ENCODE assay signal across 7 mouse cellular contexts in the genomic region with DNA sequence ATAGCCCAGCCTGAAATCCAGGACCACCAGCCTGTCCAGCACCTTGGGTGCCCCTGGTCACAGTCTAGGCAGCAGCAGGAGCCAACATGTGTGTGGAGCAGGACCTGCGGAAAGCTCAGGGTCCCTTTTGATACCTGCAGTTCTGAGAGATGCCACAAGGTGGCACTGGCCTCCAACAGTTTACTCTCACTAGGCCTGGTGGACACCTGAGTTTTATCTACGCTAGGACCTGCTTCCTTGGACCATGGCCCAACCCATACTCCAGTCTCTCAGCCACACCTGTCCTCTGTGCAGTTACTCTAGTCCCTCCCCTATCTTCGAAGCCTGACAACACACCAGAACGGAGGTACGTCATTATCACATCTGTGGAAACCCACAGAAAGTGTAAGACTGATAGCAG. TPM values are rescaled to one million over a fixed set of nuclear protein-coding genes. Genes with fewer than 3 reads are reported as not detected.
A peak's percentile ranks its signal among the peaks of the same experiment; 100 is the strongest.
DNase-seq lines count a peak whose midpoint lies in the region; ATAC-seq and TF ChIP-seq lines count a peak whose summit lies in the region.

No protein-coding gene starts in this region.

- H3K4me2 ChIP-seq in forebrain, postnatal 0 days (ENCODE audit: low read depth), result no peak overlapping the region

- no peaks in the 10 kb centered on the region for H3K36me3 ChIP-seq in forebrain, postnatal 0 days (ENCODE audit: insufficient read depth)

- no peaks in the 10 kb centered on the region for H3K4me1 ChIP-seq in cerebellum, adult 2 months (ENCODE audit: control insufficient read depth, insufficient read depth, low read length)
- H3K4me1 ChIP-seq in forebrain, postnatal 0 days (ENCODE audit: insufficient read depth), result no peaks in the 10 kb centered on the region

- H3K9me3 ChIP-seq in forebrain, postnatal 0 days (ENCODE audit: low read length), result no peaks in the 10 kb centered on the region

- peak; percentile 97 for TF ChIP-seq CTCF in cerebellum, adult 2 months (IDR thresholded peaks at IDR 0.05; ENCODE audit: borderline replicate concordance, insufficient read depth, low read depth, low read length)
- peak; percentile 97 for TF ChIP-seq CTCF in forebrain, postnatal 0 days (IDR thresholded peaks at IDR 0.05; ENCODE audit: low read depth)

- peak; percentile 48 for DNase-seq in WW6 (ENCODE audit: low read depth, low spot score)
- DNase-seq in cerebellum, adult 2 months, result peak; percentile 79 to 87
- DNase-seq in forebrain, postnatal 0 days, result peak; percentile 86
- DNase-seq in induced T-regulatory cell, adult 2 months (ENCODE audit: low read depth), result peak; percentile 79
- DNase-seq in left cerebral cortex, adult 8-10 months (ENCODE audit: low spot score in 2 of 2), result peak; percentile 47 to 76
- DNase-seq in mesoderm, embryonic 11.5 days (ENCODE audit: low read depth, low spot score), result peak; percentile 81
- peak; percentile 40 for DNase-seq in skeletal muscle tissue, adult 2 months (ENCODE audit: low read depth, low spot score)

- 41% methylated on average over 5 of the region's 5 CpGs for WGBS in cerebellum, adult 2 months
- 43% methylated on average over 5 of the region's 5 CpGs for WGBS in forebrain, postnatal 0 days

- no peak overlapping the region for H3K9ac ChIP-seq in forebrain, postnatal 0 days

- peak; percentile 73 for ATAC-seq in forebrain, postnatal 0 days

- no peak overlapping the region for H3K4me3 ChIP-seq in cerebellum, adult 2 months (replicated peaks; ENCODE audit: insufficient read depth, low read depth, low read length)
- no peak overlapping the region for H3K4me3 ChIP-seq in forebrain, postnatal 0 days (ENCODE audit: low read depth, low read length)

- no peak overlapping the region for H3K27ac ChIP-seq in cerebellum, adult 2 months (ENCODE audit: insufficient read depth, low read length)
- no peak overlapping the region for H3K27ac ChIP-seq in forebrain, postnatal 0 days (ENCODE audit: low read depth, low read length)

- TF ChIP-seq POLR2A in cerebellum, adult 2 months (IDR thresholded peaks at IDR 0.05; ENCODE audit: borderline replicate concordance, insufficient read depth, low read length), result no peak

- no peaks in the 10 kb centered on the region for H3K27me3 ChIP-seq in cerebellum, adult 2 months (ENCODE audit: control insufficient read depth, insufficient read depth, low read length)
- H3K27me3 ChIP-seq in forebrain, postnatal 0 days (ENCODE audit: insufficient read depth, low read length), result no peaks in the 10 kb centered on the region

RNA-seq across cellular contexts. Expression of a gene that starts 10.8 kb away (rescaled TPM):
- polyA plus RNA-seq in cerebellum, adult 2 months (2012; rRNA removed), result 0.08 TPM in 1 of 2 replicates, not detected in the other
- total RNA-seq in forebrain, postnatal 0 days (2014; rRNA removed), result not detected in 2 replicates
- not detected in 2 replicates for polyA plus RNA-seq in forebrain, postnatal 0 days (2015; fragmentation: Nextera tagmentation; extraction: Ambion mirVana)
- total RNA-seq in left cerebral cortex, adult 8-10 months (2022), result not detected

RNA-seq across cellular contexts. Expression of a gene that starts 13.3 kb away (rescaled TPM):
- 0.13 TPM in 1 of 2 replicates, not detected in the other for polyA plus RNA-seq in cerebellum, adult 2 months (2012; rRNA removed)
- not detected in 2 replicates for total RNA-seq in forebrain, postnatal 0 days (2014; rRNA removed)
- polyA plus RNA-seq in forebrain, postnatal 0 days (2015; fragmentation: Nextera tagmentation; extraction: Ambion mirVana), result not detected in 2 replicates
- not detected for total RNA-seq in left cerebral cortex, adult 8-10 months (2022)

RNA-seq across cellular contexts. Expression of a gene that starts 20.6 kb away (rescaled TPM):
- not detected in 2 replicates for polyA plus RNA-seq in cerebellum, adult 2 months (2012; rRNA removed)
- not detected in 2 replicates for total RNA-seq in forebrain, postnatal 0 days (2014; rRNA removed)
- not detected in 2 replicates for polyA plus RNA-seq in forebrain, postnatal 0 days (2015; fragmentation: Nextera tagmentation; extraction: Ambion mirVana)
- not detected for total RNA-seq in left cerebral cortex, adult 8-10 months (2022)

RNA-seq across cellular contexts. Expression of a gene that starts 27.2 kb away (rescaled TPM):
- polyA plus RNA-seq in cerebellum, adult 2 months (2012; rRNA removed), result 409 and 456 TPM in 2 replicates
- total RNA-seq in forebrain, postnatal 0 days (2014; rRNA removed), result 27.1 and 35.6 TPM in 2 replicates
- 8.1 and 11.2 TPM in 2 replicates for polyA plus RNA-seq in forebrain, postnatal 0 days (2015; fragmentation: Nextera tagmentation; extraction: Ambion mirVana)
- 100 to 1,000 TPM; 132 to 138 (median 136) TPM for total RNA-seq in left cerebral cortex, adult 8-10 months (2022)

RNA-seq across cellular contexts. Expression of a gene that starts 54.2 kb away (rescaled TPM):
- not detected in 2 replicates for polyA plus RNA-seq in cerebellum, adult 2 months (2012; rRNA removed)
- not detected in 2 replicates for total RNA-seq in forebrain, postnatal 0 days (2014; rRNA removed)
- not detected in 2 replicates for polyA plus RNA-seq in forebrain, postnatal 0 days (2015; fragmentation: Nextera tagmentation; extraction: Ambion mirVana)
- total RNA-seq in left cerebral cortex, adult 8-10 months (2022), result not detected
